In the genomic region with DNA sequence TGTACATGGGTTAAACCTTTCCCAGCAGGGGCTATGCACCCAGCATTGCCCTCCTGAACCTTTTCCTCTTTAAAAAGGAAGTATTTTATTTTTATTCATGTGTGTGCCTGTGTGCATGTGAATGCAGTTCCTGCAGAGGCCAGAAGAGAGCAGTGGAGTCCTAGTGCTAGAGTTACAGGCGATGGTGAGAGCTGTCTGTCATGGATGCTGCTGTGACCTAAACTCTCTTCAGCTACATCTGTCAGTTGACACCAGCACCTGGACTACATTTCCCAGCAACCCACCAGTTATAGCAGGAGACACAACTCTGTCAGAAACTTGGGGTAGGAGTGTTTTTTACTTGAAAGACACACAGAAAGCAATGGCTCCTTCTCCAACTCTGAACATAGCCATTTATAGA, we compare ENCODE assay signal across 12 mouse cellular contexts. TPM values are rescaled to one million over a fixed set of nuclear protein-coding genes. Genes with fewer than 3 reads are reported as not detected.
DNase-seq lines count a peak whose midpoint lies in the region; ATAC-seq and TF ChIP-seq lines count a peak whose summit lies in the region.
"Had no signal": no experiment of that assay in that cellular context is flagged by ENCODE, and none has a peak within 500 bp of the region (broad histone marks: within the 10 kb centered on the region; RNA-seq: fewer than 3 reads in every experiment).

No protein-coding gene starts in this region.

- no peaks in the 10 kb centered on the region for H3K79me2 ChIP-seq in liver, adult 2 months (ENCODE audit: control insufficient read depth, insufficient read depth, low read length)

- peak; percentile 47 for DNase-seq in adrenal gland, postnatal 14 days
- no peak for DNase-seq in adrenal gland, postnatal 25 days
- no peak for DNase-seq in liver, adult 2 months (ENCODE audit: extremely low read depth, low read depth, low spot score)
- peak; percentile 51 for DNase-seq in stomach, postnatal 0 days (ENCODE audit: low spot score)
- DNase-seq in layer of hippocampus, adult 9-11 months = no peak
- no peak for DNase-seq in spleen, adult 18-20 months
- DNase-seq: cerebellum, adult 8-10 months had no signal

- no peak for TF ChIP-seq EP300 in stomach, postnatal 0 days (optimal IDR thresholded peaks at IDR 0.05)

- no peaks in the 10 kb centered on the region for H3K4me1 ChIP-seq in liver, adult 2 months (ENCODE audit: control insufficient read depth, insufficient read depth, low read length)
- no peaks in the 10 kb centered on the region for H3K4me1 ChIP-seq in liver, embryonic 12.5 days
- peaks cover 2% of the 10 kb centered on the region; the same call in 1 of the 2 replicates for H3K4me1 ChIP-seq in cortical plate, adult 2 months (ENCODE audit: control insufficient read depth, insufficient read depth, low read length)
- H3K4me1 ChIP-seq in stomach, postnatal 0 days (replicated peaks; ENCODE audit: control insufficient read depth, insufficient read depth) = no peaks in the 10 kb centered on the region

- TF ChIP-seq CTCF in liver, adult 2 months (IDR thresholded peaks at IDR 0.05; ENCODE audit: low read depth, low read length) = peak; percentile 29; the same call in 1 of the 2 replicates
- 0 out of 2 replicates have a peak, but pooled peaks have one; percentile 22 for TF ChIP-seq CTCF in cortical plate, adult 2 months (IDR thresholded peaks at IDR 0.05; ENCODE audit: extremely low read depth, insufficient read depth, low read length)
- TF ChIP-seq CTCF in stomach, postnatal 0 days (IDR thresholded peaks at IDR 0.05; ENCODE audit: low read depth) = peak; percentile 72

- no peak overlapping the region for H3K4me3 ChIP-seq in liver, adult 2 months (ENCODE audit: insufficient read depth, low read depth, low read length)
- H3K4me3 ChIP-seq in liver, embryonic 12.5 days = no peak overlapping the region
- no peak overlapping the region for H3K4me3 ChIP-seq in cortical plate, adult 2 months (ENCODE audit: insufficient read depth, low read length)
- no peak overlapping the region for H3K4me3 ChIP-seq in stomach, postnatal 0 days (ENCODE audit: low read depth, low read length)

- H3K4me2 ChIP-seq in liver, embryonic 12.5 days = no peak overlapping the region
- H3K4me2 ChIP-seq in stomach, postnatal 0 days (replicated peaks; ENCODE audit: low read depth) = no peak overlapping the region

- H3K27me3 ChIP-seq in liver, adult 2 months (ENCODE audit: control insufficient read depth, insufficient read depth, low read length) = no peaks in the 10 kb centered on the region
- H3K27me3 ChIP-seq in liver, embryonic 12.5 days (replicated peaks) = no peaks in the 10 kb centered on the region
- no peaks in the 10 kb centered on the region for H3K27me3 ChIP-seq in stomach, postnatal 0 days (ENCODE audit: control insufficient read depth, insufficient read depth, low read length)

- WGBS in liver, adult 2 months = 82% methylated on average over 1 of the region's 1 CpGs
- WGBS in liver, embryonic 12.5 days (ENCODE audit: insufficient replicate concordance) = 74% methylated on average over 1 of the region's 1 CpGs
- WGBS in stomach, postnatal 0 days = 42% methylated on average over 1 of the region's 1 CpGs

- TF ChIP-seq POLR2A in liver, adult 2 months (IDR thresholded peaks at IDR 0.05; ENCODE audit: extremely low read depth, insufficient read depth, low read length) = no peak
- TF ChIP-seq POLR2A in cortical plate, adult 2 months (IDR thresholded peaks at IDR 0.05; ENCODE audit: extremely low read depth, insufficient read depth, low read length) = no peak

- no peak overlapping the region for H3K27ac ChIP-seq in liver, adult 2 months (replicated peaks; ENCODE audit: insufficient read depth, low read depth, low read length)
- no peak overlapping the region for H3K27ac ChIP-seq in liver, embryonic 12.5 days
- no peak overlapping the region for H3K27ac ChIP-seq in cortical plate, adult 2 months (ENCODE audit: insufficient read depth, low read length)
- H3K27ac ChIP-seq in stomach, postnatal 0 days (replicated peaks) = no peak overlapping the region

- no peak for ATAC-seq in liver, embryonic 12.5 days
- ATAC-seq in stomach, postnatal 0 days (ENCODE audit: low FRiP score, low TSS enrichment) = no peak

- no peaks in the 10 kb centered on the region for H3K9me3 ChIP-seq in liver, embryonic 12.5 days (replicated peaks)
- no peaks in the 10 kb centered on the region for H3K9me3 ChIP-seq in stomach, postnatal 0 days (ENCODE audit: control insufficient read depth, low read length)

- no peak overlapping the region for H3K9ac ChIP-seq in liver, adult 2 months (ENCODE audit: low read depth, low read length)
- no peak overlapping the region for H3K9ac ChIP-seq in liver, embryonic 12.5 days
- H3K9ac ChIP-seq in stomach, postnatal 0 days (ENCODE audit: low read length) = no peak overlapping the region

- peaks cover 46% of the 10 kb centered on the region for H3K36me3 ChIP-seq in liver, adult 2 months (ENCODE audit: control insufficient read depth, insufficient read depth, low read length)
- peaks cover 98% of the 10 kb centered on the region for H3K36me3 ChIP-seq in liver, embryonic 12.5 days
- peaks cover 11% of the 10 kb centered on the region for H3K36me3 ChIP-seq in stomach, postnatal 0 days (ENCODE audit: control insufficient read depth, insufficient read depth, low read length)

RNA-seq across cellular contexts. Expression of a gene that starts 13.7 kb away (rescaled TPM):
- 12.7 and 16.3 TPM in 2 replicates for total RNA-seq in adrenal gland, postnatal 14 days (2021)
- total RNA-seq in adrenal gland, postnatal 25 days (2021) = 16.7 and 21.7 TPM in 2 replicates
- 22.5 and 32.8 TPM in 2 replicates for total RNA-seq in liver, adult 2 months (2014; rRNA removed)
- 19.6 and 25.7 TPM in 2 replicates for polyA plus RNA-seq in liver, adult 2 months (2012; rRNA removed)
- 8.3 and 8.6 TPM in 2 replicates for polyA plus RNA-seq in liver, embryonic 12.5 days (2016; fragmentation: Nextera tagmentation; extraction: Ambion mirVana)
- polyA plus RNA-seq in cortical plate, adult 2 months (2012; rRNA removed) = 8.8 and 10.6 TPM in 2 replicates
- 8.5 and 9.2 TPM in 2 replicates for polyA plus RNA-seq in stomach, postnatal 0 days (2015; fragmentation: Nextera tagmentation; extraction: Ambion mirVana)

RNA-seq across cellular contexts. Expression of a gene that starts 14.0 kb away (rescaled TPM):
- total RNA-seq in adrenal gland, postnatal 14 days (2021) = 498 and 535 TPM in 2 replicates
- total RNA-seq in adrenal gland, postnatal 25 days (2021) = 1,142 and 1,301 TPM in 2 replicates
- total RNA-seq in liver, adult 2 months (2014; rRNA removed) = 85.9 and 101 TPM in 2 replicates
- 282 and 283 TPM in 2 replicates for polyA plus RNA-seq in liver, adult 2 months (2012; rRNA removed)
- polyA plus RNA-seq in liver, embryonic 12.5 days (2016; fragmentation: Nextera tagmentation; extraction: Ambion mirVana) = 47.9 and 48.6 TPM in 2 replicates
- 62.6 and 64.5 TPM in 2 replicates for polyA plus RNA-seq in cortical plate, adult 2 months (2012; rRNA removed)
- 23.9 and 27.1 TPM in 2 replicates for polyA plus RNA-seq in stomach, postnatal 0 days (2015; fragmentation: Nextera tagmentation; extraction: Ambion mirVana)

RNA-seq across cellular contexts. Expression of a gene that starts 24.6 kb away (rescaled TPM):
- total RNA-seq in adrenal gland, postnatal 14 days (2021) = 2.1 and 2.7 TPM in 2 replicates
- total RNA-seq in adrenal gland, postnatal 25 days (2021) = 1.4 and 2.0 TPM in 2 replicates
- total RNA-seq in liver, adult 2 months (2014; rRNA removed) = 0.09 and 0.54 TPM in 2 replicates
- 0.52 and 0.78 TPM in 2 replicates for polyA plus RNA-seq in liver, adult 2 months (2012; rRNA removed)
- 0.20 and 0.33 TPM in 2 replicates for polyA plus RNA-seq in liver, embryonic 12.5 days (2016; fragmentation: Nextera tagmentation; extraction: Ambion mirVana)
- polyA plus RNA-seq in cortical plate, adult 2 months (2012; rRNA removed) = 5.3 and 5.7 TPM in 2 replicates
- 0.55 and 0.63 TPM in 2 replicates for polyA plus RNA-seq in stomach, postnatal 0 days (2015; fragmentation: Nextera tagmentation; extraction: Ambion mirVana)

RNA-seq across cellular contexts. Expression of a gene that starts 42.1 kb away (rescaled TPM):
- total RNA-seq in adrenal gland, postnatal 14 days (2021) = 0.85 and 1.5 TPM in 2 replicates
- 0.27 and 0.67 TPM in 2 replicates for total RNA-seq in adrenal gland, postnatal 25 days (2021)
- total RNA-seq in liver, adult 2 months (2014; rRNA removed) = not detected in 2 replicates
- polyA plus RNA-seq in liver, adult 2 months (2012; rRNA removed) = 0.05 TPM in 1 of 2 replicates, not detected in the other
- not detected in 2 replicates for polyA plus RNA-seq in liver, embryonic 12.5 days (2016; fragmentation: Nextera tagmentation; extraction: Ambion mirVana)
- not detected in 2 replicates for polyA plus RNA-seq in cortical plate, adult 2 months (2012; rRNA removed)
- polyA plus RNA-seq in stomach, postnatal 0 days (2015; fragmentation: Nextera tagmentation; extraction: Ambion mirVana) = not detected in 2 replicates
- polyA plus RNA-seq: C2C12; lung, embryonic 16.5 days; neural tube, embryonic 14.5 days had no signal

RNA-seq across cellular contexts. Expression of a gene that starts 52.1 kb away (rescaled TPM):
- 26.0 and 36.8 TPM in 2 replicates for total RNA-seq in adrenal gland, postnatal 14 days (2021)
- total RNA-seq in adrenal gland, postnatal 25 days (2021) = 22.8 and 37.0 TPM in 2 replicates
- 2.7 and 2.8 TPM in 2 replicates for total RNA-seq in liver, adult 2 months (2014; rRNA removed)
- 3.0 and 3.8 TPM in 2 replicates for polyA plus RNA-seq in liver, adult 2 months (2012; rRNA removed)
- polyA plus RNA-seq in liver, embryonic 12.5 days (2016; fragmentation: Nextera tagmentation; extraction: Ambion mirVana) = 4.7 and 4.8 TPM in 2 replicates
- 37.4 and 39.1 TPM in 2 replicates for polyA plus RNA-seq in cortical plate, adult 2 months (2012; rRNA removed)
- polyA plus RNA-seq in stomach, postnatal 0 days (2015; fragmentation: Nextera tagmentation; extraction: Ambion mirVana) = 29.9 and 32.0 TPM in 2 replicates

Comparison
In these comparisons a context has a peak if more than half of its experiments do, and no peak if none do; other contexts are left out.
1. DNase-seq: peak in adrenal gland, postnatal 14 days (single experiment) and stomach, postnatal 0 days (single experiment); none in adrenal gland, postnatal 25 days (single experiment), liver, adult 2 months (single experiment), layer of hippocampus, adult 9-11 months (single experiment) and spleen, adult 18-20 months (0 of 2).
2. CTCF ChIP-seq: peak in every context shown above with its lines; median percentile 72 in stomach, postnatal 0 days; 29 in liver, adult 2 months; 22 in cortical plate, adult 2 months.